Mouse (Mus musculus) heart, postnatal 14 days (tissue): ENCODE data around the gene Slc2a8. TPM values are rescaled to one million over a fixed set of nuclear protein-coding genes. Genes with fewer than 3 reads are reported as not detected.

Experiments
- DNase-seq, 2 experiments: peaks; one replicate each; pipeline ENCODE4 v3.0.0; 2021 to 2022
- intact Hi-C: fragments of 180-260 bp; cut with DNase I; formaldehyde crosslinking; loops from one replicate; pipeline ENCODE4 v1.15.1; 2025
- total RNA-seq, 2 experiments: library from RNA; stranded (reverse); gene quantifications; 2 replicates each; pipeline ENCODE4 v1.2.3; 2021

The Slc2a8 gene
- total RNA-seq, 2 experiments from 2014 or later = 12.9 to 16.3 TPM

- no peak for DNase-seq
- intact Hi-C loops = no loop called here
Measured at GRCm38 (mm10) chr2:32947454-32947853, 34.4 kb downstream of the Slc2a8 start.

DNA sequence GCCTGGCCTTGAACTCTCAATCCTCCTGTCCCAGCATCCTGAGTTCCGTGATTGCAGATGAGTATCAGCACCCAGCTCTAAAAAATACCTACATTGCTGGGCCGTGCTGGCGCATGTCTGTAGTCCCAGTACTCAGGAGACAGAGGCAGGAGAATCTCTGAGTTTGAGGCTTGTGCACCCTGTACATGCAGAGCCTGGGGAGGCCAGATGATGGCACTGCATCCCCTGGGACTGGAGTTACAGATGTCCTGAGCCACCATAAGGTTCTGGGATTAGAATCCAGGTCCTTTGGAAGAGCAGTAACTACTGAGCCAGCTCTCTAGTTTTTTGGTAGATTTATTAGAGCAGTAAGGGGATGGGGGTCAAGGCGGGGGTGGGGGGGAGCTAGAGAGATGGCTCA lies 41.4 kb downstream of the Slc2a8 start:
- intact Hi-C loops = no loop called here
- DNase-seq = no peak

DNA sequence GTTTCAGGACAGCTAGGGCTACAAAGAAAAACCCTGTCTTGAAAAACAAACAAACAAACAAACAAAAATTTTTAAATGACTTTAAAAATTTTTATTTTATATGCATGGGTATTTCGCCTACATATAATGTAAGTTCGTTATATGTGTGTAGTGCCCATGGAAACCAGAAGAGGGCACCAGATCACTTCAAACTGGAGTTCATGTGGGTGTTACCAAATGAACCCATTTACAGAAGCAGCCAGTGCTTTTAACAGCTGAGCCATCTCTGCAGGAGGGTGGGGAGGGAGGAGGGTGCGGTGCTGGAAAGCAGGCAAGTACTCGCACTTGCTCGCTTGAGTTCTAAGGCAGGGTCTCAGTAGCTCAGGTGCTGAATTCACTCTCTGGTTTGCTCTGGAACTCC lies 42.5 kb downstream of the Slc2a8 start:
- peak in 1 of 2 experiments; percentile 65 for DNase-seq

DNA sequence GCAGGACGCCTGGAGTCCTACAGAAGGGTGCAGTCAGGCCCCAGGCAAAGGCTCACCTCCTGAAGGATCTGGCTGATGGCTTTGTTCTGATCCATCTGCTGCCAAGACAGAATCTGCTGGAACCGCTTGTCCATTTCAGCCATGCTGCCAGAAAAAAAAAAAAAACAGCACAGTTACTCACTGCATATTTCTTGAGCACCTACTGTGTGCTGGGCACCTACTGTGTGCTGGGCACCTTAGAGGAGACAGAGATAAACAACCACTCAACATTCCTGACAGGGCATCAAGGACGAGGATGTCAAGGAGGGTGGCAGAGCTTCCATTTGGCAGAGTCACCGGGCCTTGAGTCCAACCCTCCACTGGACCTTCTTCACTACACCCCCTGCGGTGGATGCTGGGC lies 43.1 kb downstream of the Slc2a8 start:
- no peak for DNase-seq
- intact Hi-C loops = no loop called here

More for the DNA sequence above, 42.5 kb downstream of the Slc2a8 start:
- intact Hi-C loops = no loop called here

GRCm38 (mm10) chr2:32931730-32932129 lies 50.2 kb downstream of the Slc2a8 start:
- DNase-seq = no peak
- intact Hi-C loops = no loop called here

DNA sequence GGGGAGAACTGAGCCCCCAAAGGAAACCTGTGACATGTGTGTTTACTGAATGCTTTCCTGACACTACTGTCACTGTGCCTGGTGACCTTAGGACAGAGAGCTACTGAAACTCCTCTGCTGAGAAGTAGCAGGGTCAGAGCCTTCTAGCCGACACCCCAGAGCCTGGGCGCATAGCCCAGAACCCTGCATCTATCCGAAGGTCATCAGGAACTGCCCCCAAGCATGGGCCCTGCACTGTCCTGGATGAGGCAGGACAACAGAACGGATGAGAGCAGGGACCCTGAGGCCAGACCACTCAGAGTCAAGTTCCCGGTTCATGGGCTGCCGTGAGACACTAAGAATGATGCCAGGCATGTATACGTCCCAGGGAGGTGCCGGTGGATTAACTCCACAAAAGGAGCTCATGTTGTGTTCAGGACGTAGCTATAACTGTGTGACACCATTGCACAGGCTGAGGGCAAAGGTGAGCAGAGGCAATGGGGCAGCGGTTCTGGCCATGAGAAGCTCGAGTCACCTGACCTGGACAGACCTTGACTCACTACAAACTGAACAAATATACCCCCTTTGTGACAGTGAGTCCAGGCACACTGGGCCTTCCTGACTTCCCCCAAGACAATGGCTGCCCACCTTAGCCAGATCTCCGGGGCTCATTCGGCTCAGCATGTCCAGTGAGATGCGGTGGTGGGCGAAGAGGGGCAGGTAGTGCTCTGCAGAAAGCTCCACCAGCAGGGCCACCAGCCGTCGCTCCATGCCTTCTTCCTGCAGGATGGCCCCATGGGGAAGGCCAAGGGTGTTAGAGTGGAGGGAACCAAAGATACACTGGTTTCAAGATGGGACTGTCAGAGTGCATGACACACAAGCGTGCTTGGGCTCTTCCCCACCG lies 52.7 kb downstream of the Slc2a8 start:
- intact Hi-C loops = loop anchor here (1.0 to 5.0 kb wide), 3 partner anchors 14 to 142 kb away; no protein-coding TSS in a partner anchor

GRCm38 (mm10) chr2:32928235-32928946 lies 53.5 kb downstream of the Slc2a8 start:
- intact Hi-C loops = loop anchor here (1.0 to 5.0 kb wide), 3 partner anchors 14 to 141 kb away; no protein-coding TSS in a partner anchor
- DNase-seq = peak; percentile 81 to 85

More for the DNA sequence above, 52.7 kb downstream of the Slc2a8 start:
- DNase-seq = no peak

DNA sequence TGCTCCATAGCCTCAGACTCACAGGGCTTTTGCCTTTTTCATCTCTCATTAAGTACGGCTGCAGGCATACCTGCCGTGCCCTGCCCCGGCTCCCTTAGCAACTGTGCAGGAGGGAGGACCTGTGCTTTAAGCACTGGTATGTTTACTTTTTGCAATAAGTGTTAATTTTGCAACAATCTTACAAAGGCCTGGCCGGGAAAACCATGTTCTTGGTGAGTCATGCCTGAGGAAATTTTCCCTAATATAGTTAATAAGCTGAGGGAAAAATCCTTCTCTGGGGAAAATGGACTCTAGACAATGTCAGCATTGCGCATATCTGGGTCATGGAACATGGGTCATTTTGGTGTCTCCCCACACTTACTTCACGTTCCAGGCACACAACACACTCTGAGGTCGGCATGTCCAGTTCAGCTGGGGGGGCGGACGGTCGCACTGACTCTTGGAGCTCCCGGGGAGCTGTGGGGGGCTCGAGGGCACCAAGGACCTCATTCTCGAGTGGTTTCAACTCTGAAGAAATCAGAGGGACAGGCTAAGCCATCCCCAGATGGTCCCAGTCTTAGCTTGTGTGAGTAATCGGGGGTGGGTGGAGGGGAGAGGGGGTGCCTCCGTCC lies 54.2 kb downstream of the Slc2a8 start:
- intact Hi-C loops = loop anchor here (1.0 to 5.0 kb wide), 3 partner anchors 13 to 140 kb away; no protein-coding TSS in a partner anchor
- no peak for DNase-seq

DNA sequence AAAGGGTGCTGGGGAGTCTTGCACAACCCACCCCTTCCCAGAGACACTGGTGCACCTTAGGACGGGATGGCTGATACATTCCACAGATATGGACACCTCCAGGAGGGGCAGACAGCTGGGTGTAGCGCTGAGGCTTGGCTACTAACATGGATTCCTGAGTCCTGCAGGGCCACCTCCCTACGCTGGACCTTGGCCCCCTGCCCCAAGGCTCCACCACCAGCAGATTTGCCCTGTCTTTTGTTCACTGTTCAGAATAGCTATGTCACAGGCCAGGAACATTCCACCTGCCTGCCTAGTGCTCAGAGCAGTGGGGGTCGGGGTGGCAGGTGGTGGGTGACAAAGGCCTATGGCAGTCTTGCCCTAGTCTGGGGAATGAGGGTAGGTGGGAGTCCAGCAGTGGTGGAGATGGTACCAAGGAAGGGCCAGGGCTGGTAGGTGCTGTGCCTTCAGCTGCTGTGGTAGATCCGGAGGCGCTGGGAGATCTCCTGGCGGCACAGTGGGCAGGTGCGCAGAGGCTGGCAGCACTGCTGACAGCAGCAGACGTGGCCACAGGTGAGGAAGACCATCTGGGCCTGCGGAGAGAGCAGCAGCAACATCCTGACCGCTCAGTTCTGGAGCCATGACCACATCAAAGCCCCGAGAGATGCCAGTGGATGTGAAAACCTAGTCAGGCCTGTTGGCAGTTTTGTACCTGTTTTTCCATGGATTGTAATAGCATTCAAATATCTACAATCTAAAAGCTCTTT lies 55.4 kb downstream of the Slc2a8 start:
- DNase-seq = no peak
- intact Hi-C loops = loop anchor here (5.0 kb wide), 1 partner anchor 139 kb away; no protein-coding TSS in a partner anchor

DNA sequence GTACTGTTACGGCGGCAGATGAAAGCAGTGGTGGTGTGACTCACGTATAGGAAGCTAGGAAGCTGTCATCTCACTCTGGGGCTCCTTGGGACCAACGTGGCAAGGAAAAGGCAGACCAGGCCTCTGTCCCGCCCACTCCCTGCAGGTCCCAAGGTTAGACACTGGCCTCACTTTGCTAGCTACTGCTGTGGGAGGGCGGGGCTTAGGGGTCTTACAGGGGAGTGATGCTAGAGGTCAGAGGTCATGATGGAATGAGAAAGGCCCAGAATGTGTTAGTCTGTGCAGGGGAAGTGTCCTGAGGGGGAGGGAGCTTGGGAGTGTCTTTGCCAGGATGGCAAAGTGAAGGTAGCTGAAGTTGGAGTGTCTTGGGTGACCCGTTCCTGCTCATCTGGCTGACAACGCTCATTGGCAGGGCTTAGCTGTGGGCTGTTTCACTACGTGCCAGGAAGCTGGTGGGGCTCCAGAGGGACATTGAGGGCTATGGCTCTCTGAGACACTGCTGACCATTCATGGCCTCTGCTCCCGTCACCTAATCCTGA lies 57.5 kb downstream of the Slc2a8 start:
- intact Hi-C loops = no loop called here
- DNase-seq = no peak

- no peak for DNase-seq
- intact Hi-C loops = no loop called here
Measured at GRCm38 (mm10) chr2:32923551-32924250, 58.2 kb downstream of the Slc2a8 start.

Other genes starting within 250 kb of the Slc2a8 start
- gene 6330409D20Rik, start 241.1 kb downstream of the Slc2a8 start, total RNA-seq = not detected
- gene Tor2a, start 224.8 kb downstream of the Slc2a8 start, total RNA-seq = 10 to 100 TPM; 10.7 to 12.1 TPM
- gene Ttc16, start 206.4 kb downstream of the Slc2a8 start, total RNA-seq = under 1 TPM; 0.07 to 0.24 TPM
- 1 to 10 TPM; 2.9 to 3.7 TPM for gene Ptrh1, start 206.3 kb downstream of the Slc2a8 start, total RNA-seq
- gene Cfap157, start 197.7 kb downstream of the Slc2a8 start, total RNA-seq = under 1 TPM; 0.17 to 0.24 TPM
- gene Stxbp1, start 134.8 kb downstream of the Slc2a8 start, total RNA-seq = 10 to 100 TPM; 19.5 to 22.7 TPM
- gene Fam129b, start 106.0 kb downstream of the Slc2a8 start, total RNA-seq = 10 to 100 TPM; 31.2 to 33.4 TPM
- 10 to 100 TPM; 66.3 to 75.0 TPM for gene Rpl12, start 20.5 kb downstream of the Slc2a8 start, total RNA-seq
- 10 to 100 TPM; 12.0 to 13.4 TPM for gene Lrsam1, start 20.5 kb downstream of the Slc2a8 start, total RNA-seq
- 1 to 10 TPM; 4.1 to 4.2 TPM for gene Garnl3, start 149.6 kb upstream of the Slc2a8 start, total RNA-seq
- gene Angptl2, start 234.0 kb upstream of the Slc2a8 start, total RNA-seq = 10 to 100 TPM; 83.2 to 85.0 TPM